In the genomic region with DNA sequence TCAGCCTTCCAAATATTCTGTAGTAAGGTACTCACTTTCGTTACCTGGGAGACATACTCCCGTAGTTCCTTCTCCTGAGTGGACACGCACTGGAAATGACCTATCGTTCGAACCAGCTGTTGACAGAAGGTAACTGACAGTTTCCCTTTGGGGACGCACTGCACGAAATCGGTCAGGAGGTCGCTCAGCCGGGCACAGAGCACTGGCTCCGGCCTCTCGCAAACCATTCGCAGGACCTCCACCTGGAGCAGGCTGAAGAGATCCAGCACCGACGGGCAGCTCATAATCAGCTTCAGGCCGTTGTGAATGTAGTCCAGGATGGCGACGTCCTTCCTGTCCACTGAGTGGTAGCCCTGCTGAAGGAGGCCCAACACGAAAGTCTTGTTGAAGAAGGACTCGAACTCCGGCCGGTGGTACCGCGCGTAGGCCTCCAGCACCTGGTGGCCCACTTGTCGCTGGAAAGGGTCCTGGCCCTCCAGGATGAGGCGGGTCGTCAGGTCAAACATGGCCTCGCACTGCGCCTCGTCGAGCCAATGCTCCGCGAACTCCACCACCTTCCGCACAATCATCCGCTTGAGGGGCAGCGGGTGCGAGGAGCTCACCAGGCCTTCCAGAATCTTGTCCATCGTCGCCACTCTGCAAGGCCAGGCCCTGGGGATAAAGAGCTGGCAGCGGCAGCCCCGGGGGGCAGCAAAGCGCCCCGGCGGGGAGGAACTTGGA, we compare ENCODE assay signal across 8 mouse cellular contexts. TPM values are rescaled to one million over a fixed set of nuclear protein-coding genes. Genes with fewer than 3 reads are reported as not detected.
DNase-seq lines count a peak whose midpoint lies in the region; ATAC-seq and TF ChIP-seq lines count a peak whose summit lies in the region.

No protein-coding gene starts in this region.

- peak overlapping the region; percentile 89 for H3K9ac ChIP-seq in forebrain, embryonic 13.5 days
- H3K9ac ChIP-seq in kidney, embryonic 14.5 days (ENCODE audit: low read depth, low read length): peak overlapping the region; percentile 87

- peaks cover 11% of the 10 kb centered on the region for H3K36me3 ChIP-seq in forebrain, embryonic 13.5 days (ENCODE audit: poor library complexity, severe bottlenecking)
- H3K36me3 ChIP-seq in kidney, embryonic 14.5 days (ENCODE audit: control insufficient read depth, insufficient read depth, low read length): peaks cover 8% of the 10 kb centered on the region; the same call in 1 of the 2 replicates

- no peak for TF ChIP-seq CTCF in left cerebral cortex, adult 2 months (IDR thresholded peaks at IDR 0.05)

- peak overlapping the region; percentile 99 for H3K4me2 ChIP-seq in forebrain, embryonic 13.5 days
- peak overlapping the region; percentile 97 for H3K4me2 ChIP-seq in kidney, embryonic 14.5 days (replicated peaks; ENCODE audit: low read depth, low read length)

- no peak for ATAC-seq in forebrain, embryonic 13.5 days
- peak; percentile 1; the same call in 1 of the 2 replicates for ATAC-seq in kidney, embryonic 14.5 days (ENCODE audit: low FRiP score, low TSS enrichment)
- peak; percentile 5 for ATAC-seq in megakaryocyte, adult 5-6 weeks (ENCODE audit: poor library complexity, severe bottlenecking)

- no peaks in the 10 kb centered on the region for H3K27me3 ChIP-seq in forebrain, embryonic 13.5 days
- H3K27me3 ChIP-seq in kidney, embryonic 14.5 days (ENCODE audit: control insufficient read depth, insufficient read depth, low read length): no peaks in the 10 kb centered on the region

- no peaks in the 10 kb centered on the region for H3K9me3 ChIP-seq in forebrain, embryonic 13.5 days (replicated peaks)
- no peaks in the 10 kb centered on the region for H3K9me3 ChIP-seq in kidney, embryonic 14.5 days (ENCODE audit: control insufficient read depth, low read length)

- DNase-seq in left cerebral cortex, adult 2 months (ENCODE audit: extremely low spot score in 1 of 2, low spot score in 2 of 2): peak in 1 of 2 experiments; percentile 20
- no peak for DNase-seq in left cerebral cortex, postnatal 25 days (ENCODE audit: low spot score in 2 of 2)
- DNase-seq in R1 (ENCODE audit: low read depth, low spot score): peak; percentile 10
- DNase-seq in urinary bladder, postnatal 36 days (ENCODE audit: low spot score in 2 of 2): peak; percentile 8 to 9
- DNase-seq in thymus, postnatal 10 days (ENCODE audit: low spot score in 2 of 2): no peak

- intact Hi-C loops in left cerebral cortex, adult 2 months (cut with DNase I): loop anchor here (5.0 to 10.0 kb wide), 2 partner anchors 1299 to 1728 kb away; a partner anchor contains a TSS
- intact Hi-C loops in left cerebral cortex, postnatal 25 days (cut with DNase I): loop anchor here (5.0 kb wide), 1 partner anchor 1728 kb away; no protein-coding TSS in a partner anchor

- peak overlapping the region; percentile 99 for H3K4me3 ChIP-seq in left cerebral cortex, adult 2 months
- H3K4me3 ChIP-seq in forebrain, embryonic 13.5 days: peak overlapping the region; percentile 96
- peak overlapping the region; percentile 93 for H3K4me3 ChIP-seq in kidney, embryonic 14.5 days (ENCODE audit: low read length)

- peaks cover 33% of the 10 kb centered on the region for H3K4me1 ChIP-seq in forebrain, embryonic 13.5 days
- peaks cover 22% of the 10 kb centered on the region for H3K4me1 ChIP-seq in kidney, embryonic 14.5 days (ENCODE audit: control insufficient read depth, insufficient read depth, low read length)

- peak overlapping the region; percentile 92 for H3K27ac ChIP-seq in left cerebral cortex, adult 2 months
- peak overlapping the region; percentile 72 for H3K27ac ChIP-seq in forebrain, embryonic 13.5 days
- peak overlapping the region; percentile 80 for H3K27ac ChIP-seq in kidney, embryonic 14.5 days (ENCODE audit: low read depth, low read length)

- WGBS in forebrain, embryonic 13.5 days: 4% methylated on average over 45 of the region's 45 CpGs
- 3% methylated on average over 45 of the region's 45 CpGs for WGBS in kidney, embryonic 14.5 days

RNA-seq across cellular contexts. Expression of a gene that starts 0.8 kb away (rescaled TPM):
- total RNA-seq in left cerebral cortex, adult 2 months (2021): 10 to 100 TPM; 23.0 to 24.3 TPM
- 10 to 100 TPM; 22.7 to 22.8 TPM for total RNA-seq in left cerebral cortex, postnatal 25 days (2021)
- polyA plus RNA-seq in forebrain, embryonic 13.5 days (2015; fragmentation: Nextera tagmentation; extraction: Ambion mirVana): 20.4 and 21.1 TPM in 2 replicates
- polyA plus RNA-seq in kidney, embryonic 14.5 days (2014; fragmentation: Nextera tagmentation; extraction: Ambion mirVana): 14.3 and 25.5 TPM in 2 replicates
- 30.0 and 32.1 TPM in 2 replicates for total RNA-seq in megakaryocyte, adult 5-6 weeks (2015)
- total RNA-seq in megakaryocyte, adult 5-6 weeks (2017): 31.2 and 34.1 TPM in 2 replicates

Comparison
In these comparisons a context has a peak if more than half of its experiments do, and no peak if none do; other contexts are left out.
1. DNase-seq: peak in R1 (single experiment) and urinary bladder, postnatal 36 days (2 of 2); none in left cerebral cortex, postnatal 25 days (0 of 2) and thymus, postnatal 10 days (0 of 2).
2. Peak in every context shown above with its lines, with median percentiles within 50 percentile points of each other: H3K27ac ChIP-seq and H3K4me3 ChIP-seq.